Mouse (Mus musculus) midbrain, embryonic 11.5 days (tissue): ENCODE data around the gene Siah3. TPM values are rescaled to one million over a fixed set of nuclear protein-coding genes. Genes with fewer than 3 reads are reported as not detected.

Experiments used
- ATAC-seq: fragments of 200-750 bp; cut with Nextera tagmentation; 2 replicates; pipeline ENCODE4 v1.8.0; 2017; ENCODE audit warnings: moderate TSS enrichment, moderate library complexity; ENCODE audit not compliant: low FRiP score
- DNase-seq: peaks from one replicate; pipeline ENCODE4 v3.0.0; 2015; ENCODE audit warnings: low spot score; ENCODE audit errors: missing footprints
- H3K27ac ChIP-seq: fragments of 300-500 bp; sonication (generic); 2 replicates; pipeline ENCODE4 v1.5.1; 2014; ENCODE audit warnings: low read depth, low read length
- H3K27me3 ChIP-seq: fragments of 300-500 bp; sonication (generic); 2 replicates; pipeline ENCODE4 v1.6.1; 2014; ENCODE audit warnings: mild to moderate bottlenecking, low read length, moderate library complexity, mixed read lengths; ENCODE audit not compliant: control insufficient read depth, insufficient read depth
- H3K36me3 ChIP-seq: fragments of 300-500 bp; sonication (generic); 2 replicates; pipeline ENCODE4 v1.6.1; 2014; ENCODE audit warnings: mild to moderate bottlenecking, low read length, moderate library complexity, mixed read lengths; ENCODE audit not compliant: control insufficient read depth, insufficient read depth
- H3K4me1 ChIP-seq: fragments of 300-500 bp; sonication (generic); 2 replicates; pipeline ENCODE4 v1.6.1; 2014; ENCODE audit warnings: low read length; ENCODE audit not compliant: control insufficient read depth, insufficient read depth
- H3K4me2 ChIP-seq: fragments of 300-500 bp; sonication (generic); 2 replicates; pipeline ENCODE4 v1.6.1; 2014; ENCODE audit warnings: mild to moderate bottlenecking, moderate library complexity
- H3K4me3 ChIP-seq: fragments of 300-500 bp; sonication (generic); 2 replicates; pipeline ENCODE4 v1.5.1; 2014; ENCODE audit warnings: low read depth, low read length
- H3K9ac ChIP-seq: fragments of 300-500 bp; sonication (generic); 2 replicates; pipeline ENCODE4 v1.6.1; 2014; ENCODE audit warnings: low read length
- H3K9me3 ChIP-seq: fragments of 300-500 bp; sonication (generic); 2 replicates; pipeline ENCODE4 v1.6.1; 2016; ENCODE audit warnings: low read length; ENCODE audit not compliant: control insufficient read depth
- WGBS: fragments of 180-500 bp; shearing (Covaris S2); extraction: QIAGEN DNeasy Blood & Tissue Kit; methylation state at CpG from one replicate; pipeline ENCODE4 v1.1.7; 2014; 5-methylcytosine and 5-hydroxymethylcytosine counted together
- polyA plus RNA-seq: library from polyadenylated mRNA; unstranded; fragments of >200 nt; fragmentation: Nextera tagmentation; extraction: Ambion mirVana; gene quantifications from 2 replicates; pipeline ENCODE4 v1.2.1, GENCODE M21; 2014

Siah3 gene
- polyA plus RNA-seq, 1 experiment from 2014 or later, result 1.4 TPM

DNA sequence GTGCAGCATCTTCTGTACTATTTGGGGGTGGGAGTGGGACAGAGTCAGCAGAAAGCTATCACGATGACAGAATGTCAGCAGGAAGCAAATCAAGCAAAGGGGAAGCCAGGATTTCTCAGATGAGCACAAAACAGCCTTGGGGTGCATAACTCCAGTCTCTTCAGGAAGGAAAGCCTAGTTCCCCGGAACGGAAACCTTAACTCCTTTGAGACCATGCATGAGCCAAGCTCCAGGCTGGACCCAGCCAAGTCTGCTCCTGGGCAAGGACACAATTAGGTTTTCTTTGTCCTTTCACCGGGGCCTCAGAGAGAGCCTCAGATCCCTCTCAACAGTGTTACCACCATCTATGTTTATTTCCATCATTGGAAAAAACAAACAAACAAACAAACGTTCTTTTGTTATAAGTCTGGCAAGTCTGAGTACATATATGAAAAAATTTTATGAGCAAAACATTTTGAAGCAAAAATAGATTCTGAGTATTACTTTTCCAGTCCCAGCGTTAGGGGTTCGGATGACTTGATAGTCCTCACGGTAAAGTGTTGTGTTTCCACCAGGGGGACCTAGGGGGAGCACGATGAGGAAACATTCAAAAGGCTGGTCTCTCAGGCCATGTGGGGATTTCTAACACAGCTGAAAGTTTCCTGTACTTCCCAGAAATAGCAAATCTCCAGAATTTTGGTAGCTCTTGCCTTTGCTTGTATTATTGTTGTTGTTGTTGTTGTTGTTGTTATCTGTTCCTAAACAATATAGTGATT, 106.0 kb downstream of the Siah3 start:
- ATAC-seq (no peak), DNase-seq (no peak)
- 0 out of 2 replicates have a peak, but pooled peaks cover 2% of the 10 kb centered on the region for H3K4me1 ChIP-seq
- no peaks in the 10 kb centered on the region for H3K9me3 ChIP-seq
- H3K27ac ChIP-seq, result no peak overlapping the region
- H3K9ac ChIP-seq, result no peak overlapping the region
- no peaks in the 10 kb centered on the region for H3K27me3 ChIP-seq
- no peak overlapping the region for H3K4me2 ChIP-seq
- no peaks in the 10 kb centered on the region for H3K36me3 ChIP-seq
- 59% methylated on average over 9 of the region's 9 CpGs for WGBS
- H3K4me3 ChIP-seq, result no peak overlapping the region

DNA sequence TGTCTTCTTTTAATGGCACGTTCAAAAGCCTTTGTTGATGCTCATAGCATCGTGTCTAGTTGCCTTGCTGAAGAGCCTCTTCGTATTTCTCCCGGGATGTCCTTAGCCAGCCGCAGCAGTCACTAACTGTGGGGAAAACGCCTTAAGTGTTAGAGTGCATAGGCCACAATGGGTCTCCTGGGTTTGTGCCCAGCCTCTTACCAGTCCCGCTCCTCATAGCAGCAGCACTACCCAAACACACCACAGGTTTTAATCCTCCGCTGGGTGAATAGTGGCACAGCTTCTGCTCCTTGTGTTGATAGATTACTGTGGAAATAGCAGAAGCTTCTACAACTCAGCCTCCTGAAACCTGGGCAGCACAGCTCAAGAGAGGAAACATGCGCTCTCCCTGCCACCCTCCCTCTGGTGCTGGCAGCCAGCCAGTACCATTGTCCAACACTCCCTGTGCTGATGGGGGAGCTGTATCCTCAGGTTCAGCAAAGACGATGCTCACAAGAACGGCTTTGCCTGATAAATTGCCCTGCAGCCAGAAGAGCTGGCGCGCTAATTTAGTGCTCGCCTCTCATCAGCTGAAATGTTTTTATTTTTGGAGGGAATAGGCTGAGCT, 109.9 kb downstream of the Siah3 start:
- DNase-seq, result no peak
- Histone ChIP-seq H3K9ac (no peak overlapping the region), H3K9me3 (no peaks in the 10 kb centered on the region), H3K27me3 (no peaks in the 10 kb centered on the region), H3K27ac (no peak overlapping the region), H3K4me1 (0 out of 2 replicates have a peak, but pooled peaks cover 2% of the 10 kb centered on the region), H3K4me2 (no peak overlapping the region), H3K36me3 (no peaks in the 10 kb centered on the region), H3K4me3 (no peak overlapping the region)
- 64% methylated on average over 14 of the region's 14 CpGs for WGBS
- ATAC-seq, result peak; percentile 70

DNA sequence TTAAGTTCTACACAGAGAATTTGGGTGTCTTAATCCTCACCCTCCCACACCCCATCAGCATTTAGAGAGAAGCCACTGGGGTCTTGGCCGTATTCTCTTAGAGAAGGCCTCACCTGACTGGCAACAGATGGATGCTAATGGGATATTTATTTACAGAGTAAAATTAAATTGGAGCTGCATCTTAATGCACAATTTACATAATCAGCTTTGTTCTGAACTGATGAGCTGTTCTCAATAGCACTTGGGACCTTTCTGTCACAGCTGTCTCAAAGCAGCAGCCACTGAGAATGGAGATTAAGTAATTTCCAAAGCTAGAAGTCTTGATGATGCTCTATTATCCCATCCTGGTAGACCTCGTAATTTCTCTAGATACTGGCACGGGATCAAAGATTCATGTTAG, 110.5 kb downstream of the Siah3 start:
- H3K4me2 ChIP-seq, result no peak overlapping the region
- H3K9me3 ChIP-seq, result no peaks in the 10 kb centered on the region
- no peak overlapping the region for H3K9ac ChIP-seq
- H3K4me3 ChIP-seq, result no peak overlapping the region
- 0 out of 2 replicates have a peak, but pooled peaks cover 2% of the 10 kb centered on the region for H3K4me1 ChIP-seq
- no peak overlapping the region for H3K27ac ChIP-seq
- ATAC-seq (peak; percentile 27; the same call in 1 of the 2 replicates), DNase-seq (no peak)
- H3K36me3 ChIP-seq, result no peaks in the 10 kb centered on the region
- WGBS, result 65% methylated on average over 3 of the region's 3 CpGs
- no peaks in the 10 kb centered on the region for H3K27me3 ChIP-seq

DNA sequence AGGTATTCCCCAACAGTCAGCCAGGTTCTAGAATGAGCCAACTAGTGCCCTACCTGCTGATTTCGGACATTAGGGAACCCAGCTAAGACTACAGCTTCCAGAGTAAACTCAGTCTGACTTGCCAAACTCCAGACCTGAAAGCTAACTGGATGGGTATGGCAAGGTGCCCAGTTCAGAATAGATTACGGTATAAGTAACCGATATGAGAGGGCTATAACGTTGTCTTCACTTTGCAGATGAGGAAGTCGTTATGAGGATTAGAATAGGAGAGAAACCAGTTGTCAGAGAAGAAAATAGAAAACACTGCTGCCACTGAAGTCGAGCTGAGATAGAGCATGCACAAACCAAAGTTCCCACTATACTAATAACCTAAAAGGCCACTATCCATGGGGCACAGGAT, 123.2 kb downstream of the Siah3 start:
- no peak for ATAC-seq
- no peaks in the 10 kb centered on the region for H3K9me3 ChIP-seq
- H3K4me2 ChIP-seq, result no peak overlapping the region
- no peak overlapping the region for H3K27ac ChIP-seq
- WGBS, result 92% methylated on average over 6 of the region's 6 CpGs
- no peak for DNase-seq
- no peak overlapping the region for H3K9ac ChIP-seq
- no peaks in the 10 kb centered on the region for H3K36me3 ChIP-seq
- H3K27me3 ChIP-seq, result no peaks in the 10 kb centered on the region
- H3K4me3 ChIP-seq, result no peak overlapping the region
- H3K4me1 ChIP-seq, result no peaks in the 10 kb centered on the region

Other genes starting within 250 kb of the Siah3 start
- gene Cpb2, start 213.7 kb upstream of the Siah3 start, polyA plus RNA-seq, result not detected in 2 replicates
- gene Zc3h13, start 171.6 kb upstream of the Siah3 start, polyA plus RNA-seq, result 30.1 and 31.4 TPM in 2 replicates
- not detected in 2 replicates for gene Spert, start 137.1 kb downstream of the Siah3 start, polyA plus RNA-seq
- gene Erich6b, start 186.3 kb downstream of the Siah3 start, polyA plus RNA-seq, result not detected in 2 replicates